Mouse (Mus musculus): ENCODE results near the gene Bmpr1a.

Gene Bmpr1a

GRCm38 (mm10) chr14:34503325-34503647, at the start of gene Bmpr1a:
Gene Bmpr1a (minus strand): TSS chr14:34503341.
- DNase-seq: no peak

DNA sequence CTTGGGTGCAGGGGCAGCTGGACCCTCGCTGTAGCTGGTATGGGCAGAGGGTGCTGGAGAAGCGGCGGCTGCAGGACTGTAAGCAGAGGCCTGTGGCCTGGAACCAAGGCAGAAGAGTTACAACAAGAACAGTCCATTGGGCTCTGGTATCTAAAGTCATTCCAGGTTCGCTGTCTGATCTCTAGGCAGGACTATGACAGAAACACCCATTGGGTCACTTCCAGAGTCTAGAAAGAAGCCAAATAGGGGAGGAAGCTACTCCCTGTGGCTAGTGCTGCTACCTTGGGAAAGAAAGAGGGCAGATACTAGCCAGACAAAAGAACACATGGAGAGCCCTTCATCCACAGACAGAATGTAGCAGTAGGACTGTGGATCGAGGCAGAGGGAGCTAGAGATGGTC, 49.1 kb upstream of the Bmpr1a start:
- DNase-seq: no peak

DNA sequence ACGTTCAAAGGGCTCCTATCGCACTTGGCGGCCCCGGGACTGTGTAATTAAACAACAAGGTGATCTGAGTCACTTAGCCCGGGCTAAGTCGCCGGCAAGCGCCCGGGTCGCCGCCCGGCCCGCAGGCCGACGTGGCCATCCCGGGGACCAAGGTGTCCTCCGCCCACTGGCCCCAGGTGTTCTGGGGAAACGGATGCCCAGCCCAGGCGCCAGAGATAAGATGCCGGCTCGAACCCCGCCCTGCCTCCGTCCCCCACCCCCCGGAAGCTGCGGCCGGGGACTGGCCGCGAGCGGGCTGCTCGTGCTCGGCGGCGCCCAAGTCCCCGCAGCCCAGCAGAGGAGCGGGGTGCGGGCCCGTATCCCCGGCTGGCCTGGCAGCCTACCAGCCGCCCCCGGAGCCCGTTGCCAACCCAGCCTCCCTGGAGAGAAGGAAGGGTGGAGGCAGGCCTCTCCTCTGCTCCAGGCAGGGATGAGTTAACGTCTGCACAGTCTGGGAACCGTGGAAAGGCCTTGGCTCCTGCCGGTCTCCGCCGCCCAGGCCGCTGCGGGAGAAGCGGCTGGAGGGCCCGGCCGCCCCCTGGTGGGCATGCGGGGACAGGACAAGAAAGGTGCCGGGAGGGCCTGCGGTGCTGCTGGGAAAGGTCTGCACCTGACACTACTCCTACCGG, 46.0 kb upstream of the Bmpr1a start:
- peak; percentile 70 to 76 for DNase-seq

DNA sequence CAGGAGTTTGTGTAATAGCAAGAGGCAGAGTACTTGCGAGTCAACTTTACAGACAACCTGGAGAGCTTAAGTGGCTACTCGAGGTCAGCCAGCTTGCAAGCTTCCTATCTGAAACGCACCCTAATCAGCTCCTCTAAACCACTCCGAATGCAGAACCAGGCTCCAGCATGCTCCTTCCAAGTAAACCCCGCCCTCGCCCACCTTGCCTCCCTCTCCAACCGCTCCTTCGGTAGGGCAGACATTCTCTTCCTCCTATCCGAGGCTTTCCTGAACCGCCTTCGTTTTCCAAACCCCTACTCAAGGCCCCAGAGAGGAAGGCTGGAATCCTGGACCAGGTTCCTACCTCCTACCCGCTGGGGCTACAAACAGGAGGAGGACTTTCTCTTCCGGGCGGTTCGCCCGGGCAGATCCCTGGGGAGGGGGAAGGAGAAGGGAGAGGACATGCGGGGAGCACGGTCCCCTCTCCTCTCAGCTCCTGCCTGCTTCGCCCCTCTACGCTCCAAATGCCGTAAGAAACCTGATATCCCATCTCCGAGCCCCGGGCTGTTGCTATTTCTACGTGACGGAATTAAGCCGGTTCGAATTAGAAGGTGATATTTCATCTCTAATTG, 45.4 kb upstream of the Bmpr1a start:
- peak; percentile 26 to 36 for DNase-seq

DNA sequence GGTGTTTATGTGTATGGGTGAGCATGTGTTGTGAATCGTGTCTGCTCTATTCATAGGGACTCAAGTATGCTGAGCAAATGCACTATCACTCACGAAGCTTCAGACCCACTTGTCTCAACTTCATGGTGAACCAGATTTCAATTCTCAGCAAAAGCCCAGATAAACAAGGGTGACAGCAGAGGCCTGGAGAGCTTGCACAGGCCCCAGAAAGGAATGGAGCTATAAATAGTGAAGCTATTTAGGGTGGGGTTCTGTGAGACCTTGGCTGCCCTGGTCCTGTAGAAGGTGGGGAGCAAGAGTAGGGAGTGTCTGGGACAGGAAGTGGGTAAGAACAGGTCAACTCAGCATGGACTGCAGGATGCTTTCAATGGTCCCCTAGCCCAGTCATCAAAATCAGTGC, 41.4 kb upstream of the Bmpr1a start:
- no peak for DNase-seq

DNA sequence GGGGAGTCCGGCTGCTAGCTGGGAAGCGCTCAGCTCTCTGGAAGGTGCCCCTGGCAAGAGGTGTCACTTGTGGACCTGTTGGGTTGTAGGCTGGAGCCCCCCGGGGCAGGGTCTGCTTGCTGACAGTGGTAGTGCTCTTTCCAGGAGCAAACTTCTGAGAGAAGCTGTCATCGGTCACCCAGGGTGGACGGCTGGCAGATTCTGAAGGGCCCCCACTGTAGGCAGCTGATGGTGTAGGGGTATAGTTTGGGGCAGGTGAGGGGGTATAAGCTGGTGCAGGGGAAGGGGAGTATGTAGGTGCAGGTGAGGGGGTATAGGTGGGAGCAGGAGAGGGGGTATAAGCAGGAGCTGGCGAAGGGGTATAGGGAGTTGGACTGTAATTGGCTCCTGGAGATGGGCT, 40.9 kb upstream of the Bmpr1a start:
- no peak for DNase-seq

- no peak for DNase-seq
Measured at GRCm38 (mm10) chr14:34543596-34543995, 40.5 kb upstream of the Bmpr1a start.

GRCm38 (mm10) chr14:34541896-34542295, 38.8 kb upstream of the Bmpr1a start:
- DNase-seq: peak in 1 of 2 experiments; percentile 35

DNA sequence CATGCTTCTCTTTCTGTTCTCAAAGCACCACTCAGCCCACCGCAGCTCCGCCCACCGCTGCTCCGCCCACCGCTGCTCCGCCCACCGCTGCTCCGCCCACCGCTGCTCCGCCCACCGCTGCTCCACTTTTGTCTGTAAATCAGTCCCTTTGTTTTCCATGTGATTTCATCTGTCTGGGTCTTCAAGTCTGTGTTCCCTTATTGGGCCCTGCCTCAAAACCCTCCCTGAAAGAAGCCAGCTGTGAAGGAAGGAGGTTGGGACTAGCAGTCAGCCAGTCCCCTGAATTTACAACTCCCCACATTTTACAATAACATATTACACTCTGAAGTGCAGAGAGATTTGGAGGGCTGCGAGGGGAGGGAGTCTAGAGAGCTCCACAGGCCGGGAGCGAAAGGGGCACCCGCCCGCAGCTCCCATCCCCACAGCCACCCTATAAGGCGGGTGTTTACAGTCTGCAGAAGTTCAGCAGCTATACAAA, 37.6 kb upstream of the Bmpr1a start:
- DNase-seq: peak in 1 of 2 experiments; percentile 31

DNA sequence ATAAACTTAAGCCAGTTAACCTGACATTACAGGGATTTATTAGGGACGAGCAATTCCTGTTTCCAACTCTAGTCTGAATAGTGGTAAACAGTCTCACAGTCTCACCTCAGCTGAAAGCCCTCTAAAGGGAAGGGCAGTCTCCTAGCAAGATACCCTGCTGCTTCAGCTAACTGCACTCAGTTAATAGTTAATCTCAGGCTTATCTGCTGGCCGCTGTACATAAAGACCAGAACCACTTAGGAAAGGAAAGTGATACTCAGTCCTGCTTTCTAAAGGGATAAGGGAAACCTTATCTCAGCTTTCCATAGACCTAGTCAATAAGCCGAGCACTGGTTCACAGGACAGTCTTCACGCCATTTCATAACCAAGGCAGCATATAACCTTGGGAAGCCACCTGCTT, 32.7 kb upstream of the Bmpr1a start:
- no peak for DNase-seq

DNA sequence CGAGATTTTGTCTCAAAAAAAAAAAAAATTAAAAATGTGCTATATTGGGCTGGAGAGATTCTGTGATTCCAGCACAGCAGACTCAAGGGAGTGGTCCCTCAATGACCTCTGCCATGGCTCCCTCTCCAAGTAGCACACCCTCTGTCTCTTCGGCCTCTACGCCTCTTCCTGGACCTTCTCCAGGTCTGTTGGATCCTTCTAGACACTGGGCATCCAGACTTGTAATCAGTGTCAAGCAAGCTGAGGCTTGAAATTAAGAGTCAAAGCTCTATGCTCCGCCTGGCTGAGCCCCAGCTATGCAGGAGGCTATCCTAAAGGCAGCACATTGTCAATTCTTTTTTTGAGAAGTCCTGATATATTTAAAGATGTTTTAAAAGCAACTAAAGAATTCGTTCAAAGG, 30.4 kb upstream of the Bmpr1a start:
- no peak for DNase-seq

DNA sequence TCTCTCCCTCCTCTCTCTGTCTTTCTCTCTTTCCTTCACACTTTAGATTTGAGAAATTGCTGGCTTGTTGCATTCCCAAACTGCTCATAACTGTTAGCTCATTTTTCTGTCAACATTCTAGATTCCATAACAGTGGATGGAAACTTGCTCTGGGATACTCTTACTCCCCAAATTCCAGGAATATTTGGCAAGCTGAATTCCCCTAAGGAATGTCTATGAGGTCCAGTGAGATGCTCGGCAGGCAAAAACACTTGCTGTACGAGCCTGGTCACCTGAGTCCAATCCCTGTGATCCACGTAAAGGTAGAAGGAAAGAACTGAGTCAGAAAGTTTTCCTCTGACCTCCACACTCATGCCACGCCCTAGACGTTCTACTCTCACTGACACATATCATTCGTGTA, 29.4 kb upstream of the Bmpr1a start:
- DNase-seq: no peak

- DNase-seq: no peak
Measured at GRCm38 (mm10) chr14:34528804-34529203, 25.7 kb upstream of the Bmpr1a start.

DNA sequence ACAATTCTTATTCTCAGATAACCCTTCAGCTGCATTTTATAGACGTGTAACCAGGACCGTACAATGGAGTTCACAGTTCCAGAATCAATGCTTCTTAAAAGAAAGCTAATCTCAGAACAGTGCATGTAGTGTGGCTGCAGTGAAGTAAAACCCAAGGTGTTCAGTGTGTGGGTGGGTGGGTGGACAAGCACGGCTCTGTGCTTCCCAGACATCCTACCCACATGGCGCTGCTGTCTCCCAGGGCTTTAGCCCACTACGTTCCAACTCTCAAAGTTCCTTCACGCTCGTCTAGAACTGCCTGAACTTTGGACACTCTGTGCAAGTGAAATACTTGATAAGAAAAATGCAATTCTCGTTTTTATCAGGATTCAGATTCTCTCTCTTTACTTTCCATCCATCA, 19.6 kb upstream of the Bmpr1a start, which contains the start of gene 9230112D13Rik:
Gene 9230112D13Rik, minus strand, starts transcription at position 101 of the 400 bp plus-strand sequence.
- DNase-seq: no peak

DNA sequence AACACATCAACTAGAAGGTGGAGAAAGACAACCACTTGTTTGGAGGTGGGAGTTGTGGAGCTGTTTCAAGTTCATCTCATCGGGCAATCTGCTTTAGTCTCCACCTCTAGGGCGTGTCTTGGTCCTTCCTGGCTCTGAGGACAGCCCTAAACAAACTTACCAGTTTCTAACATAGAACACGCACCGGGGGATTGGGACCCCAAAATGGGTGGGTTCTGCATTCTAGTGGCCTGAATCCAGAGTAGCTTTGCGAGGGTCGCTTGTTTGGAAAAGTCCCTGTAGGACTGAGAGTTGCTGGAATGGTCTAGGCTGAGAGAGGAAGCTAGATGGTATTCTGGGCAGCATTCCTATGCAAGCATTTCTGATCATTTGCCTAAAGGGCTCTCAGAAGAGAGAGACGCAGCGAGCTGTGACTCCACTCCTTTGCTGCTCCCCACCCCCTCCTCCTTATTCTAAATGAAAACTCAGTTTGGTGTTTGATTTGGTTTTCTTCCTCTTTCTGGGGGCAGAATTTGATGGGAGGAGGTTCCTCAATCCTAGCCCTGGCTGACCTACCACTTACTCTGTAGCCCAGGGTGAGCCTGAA, 14.9 kb upstream of the Bmpr1a start:
- DNase-seq: no peak

GRCm38 (mm10) chr14:34516960-34517577, 13.9 kb upstream of the Bmpr1a start:
- DNase-seq: no peak

GRCm38 (mm10) chr14:34515860-34516259, 12.7 kb upstream of the Bmpr1a start:
- no peak for DNase-seq

- peak in 1 of 2 experiments; percentile 38 for DNase-seq
Measured at GRCm38 (mm10) chr14:34514120-34514519, 11.0 kb upstream of the Bmpr1a start.

DNA sequence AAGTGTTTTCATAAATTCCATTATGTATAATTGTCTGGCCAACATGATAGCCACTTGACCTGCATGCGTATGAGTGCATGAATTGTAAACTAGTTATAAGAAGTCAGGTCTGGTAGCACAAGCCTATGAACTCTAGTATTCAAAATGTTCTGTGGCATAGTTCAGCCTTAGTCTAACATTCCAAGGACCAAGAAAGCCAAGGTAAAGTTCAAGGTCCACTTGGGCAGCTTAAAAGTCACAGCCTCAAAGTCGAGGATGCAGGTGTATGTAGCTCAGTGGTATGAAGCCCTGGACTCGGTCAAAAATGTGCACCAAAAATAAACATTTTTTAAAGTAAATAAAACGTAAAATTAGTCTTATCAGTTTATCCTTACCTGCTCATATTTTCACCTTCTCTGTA, 9.5 kb upstream of the Bmpr1a start:
- peak in 1 of 2 experiments; percentile 42 for DNase-seq

DNA sequence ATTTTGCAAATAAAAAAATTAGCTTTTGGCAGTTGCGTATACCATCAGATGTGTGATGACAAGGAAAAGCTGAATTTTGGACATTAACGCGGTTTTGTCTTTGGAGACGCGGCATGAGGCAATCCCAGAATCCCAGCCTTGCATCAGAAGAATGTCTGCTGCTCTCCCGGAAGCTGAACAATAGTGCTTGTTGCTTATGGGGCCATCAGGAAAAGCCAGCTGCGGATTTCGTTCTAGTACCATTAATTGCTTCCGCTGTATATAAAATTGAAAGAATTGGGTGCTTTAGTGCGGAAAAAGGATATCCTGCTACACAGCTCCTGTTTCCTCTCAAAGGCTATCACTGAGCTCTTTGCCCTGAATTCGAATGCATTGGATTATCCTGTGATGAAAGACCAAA, 8.8 kb upstream of the Bmpr1a start:
- no peak for DNase-seq

- DNase-seq: no peak
Measured at GRCm38 (mm10) chr14:34508842-34509439, 5.8 kb upstream of the Bmpr1a start.

DNA sequence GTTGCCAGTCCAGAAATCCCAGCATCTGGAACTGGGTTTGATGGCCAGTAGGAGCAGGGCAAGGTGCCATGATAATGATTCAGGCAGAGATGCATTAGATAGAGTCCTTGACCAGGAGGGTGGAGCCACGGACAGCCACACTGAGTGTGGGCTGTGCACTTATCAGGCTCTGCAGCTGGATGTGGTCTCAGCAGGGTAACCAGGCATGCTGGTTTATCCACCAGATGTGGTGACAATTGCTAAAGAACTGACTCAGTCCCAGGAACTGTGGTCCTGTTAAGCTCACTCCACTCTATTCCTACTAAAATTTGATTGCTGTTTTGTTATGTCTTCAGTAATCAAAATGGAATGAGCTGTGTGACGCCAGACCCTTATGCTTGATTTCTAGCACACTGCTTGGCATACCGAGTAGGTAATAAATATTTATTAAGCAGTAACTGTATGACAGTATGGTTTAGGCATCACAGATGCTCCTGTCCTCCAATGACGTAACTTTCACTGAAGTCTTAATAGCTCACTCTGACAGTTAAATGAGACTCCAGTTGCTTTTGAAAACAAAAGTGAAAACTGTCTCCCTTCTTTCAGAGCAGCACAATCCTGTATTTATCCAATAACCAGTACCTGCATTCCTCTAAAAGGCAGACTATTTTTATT, 5.2 kb upstream of the Bmpr1a start:
- no peak for DNase-seq

GRCm38 (mm10) chr14:34505309-34505708, 2.2 kb upstream of the Bmpr1a start:
- no peak for DNase-seq

Measured in kidney, adult 8-10 months (tissue).